Mouse (Mus musculus) liver, adult 2 months (tissue): ENCODE results near the gene 4921507P07Rik. TPM values are rescaled to one million over a fixed set of nuclear protein-coding genes. Genes with fewer than 3 reads are reported as not detected.

ENCODE experiments used
- DNase-seq: peaks from one replicate; pipeline ENCODE4 v3.0.0-alpha.2; 2011; ENCODE audit warnings: low read depth, low spot score; ENCODE audit errors: extremely low read depth
- H3K27ac ChIP-seq: fragments of 200-500 bp; replicated peaks from 2 replicates; pipeline ENCODE4 v1.5.1; 2012; ENCODE audit warnings: low read depth, mild to moderate bottlenecking, control low read depth, inconsistent platforms, low read length; ENCODE audit not compliant: insufficient read depth
- H3K27me3 ChIP-seq: fragments of 200-500 bp; 2 replicates; pipeline ENCODE4 v1.6.1; 2012; ENCODE audit warnings: mild to moderate bottlenecking, moderate library complexity, low read length, inconsistent platforms; ENCODE audit not compliant: control insufficient read depth, insufficient read depth
- H3K36me3 ChIP-seq: fragments of 200-500 bp; 2 replicates; pipeline ENCODE4 v1.6.1; 2012; ENCODE audit warnings: low read length, inconsistent platforms; ENCODE audit not compliant: control insufficient read depth, insufficient read depth
- H3K4me1 ChIP-seq: fragments of 200-500 bp; 2 replicates; pipeline ENCODE4 v1.6.1; 2011; ENCODE audit warnings: low read length; ENCODE audit not compliant: control insufficient read depth, insufficient read depth
- H3K4me3 ChIP-seq: fragments of 200-500 bp; 2 replicates; pipeline ENCODE4 v1.5.1; 2011; ENCODE audit warnings: low read depth, mild to moderate bottlenecking, control low read depth, low read length, moderate library complexity; ENCODE audit not compliant: insufficient read depth
- H3K79me2 ChIP-seq: fragments of 200-500 bp; 2 replicates; pipeline ENCODE4 v1.6.1; 2012; ENCODE audit warnings: inconsistent platforms, mild to moderate bottlenecking, low read length, moderate library complexity; ENCODE audit not compliant: control insufficient read depth, insufficient read depth
- H3K9ac ChIP-seq: fragments of 200-500 bp; 2 replicates; pipeline ENCODE4 v1.6.1; 2012; ENCODE audit warnings: low read depth, mild to moderate bottlenecking, control low read depth, inconsistent platforms, low read length
- CTCF ChIP-seq: fragments of 200-500 bp; IDR thresholded peaks from 2 replicates; pipeline ENCODE4 v1.5.1; 2011; ENCODE audit warnings: low read depth, low read length, control low read depth
- POLR2A ChIP-seq: fragments of 200-500 bp; IDR thresholded peaks from 2 replicates; pipeline ENCODE4 v1.6.1; 2011; ENCODE audit warnings: low read length, control low read depth; ENCODE audit not compliant: insufficient read depth; ENCODE audit errors: extremely low read depth
- WGBS: fragments of 180-500 bp; shearing (Covaris S2); methylation state at CpG from one replicate; pipeline ENCODE4 v1.1.7; 2018; 5-methylcytosine and 5-hydroxymethylcytosine counted together
- polyA plus RNA-seq: library from polyadenylated mRNA; depleted of rRNA; stranded (reverse); fragments of >200 nt; gene quantifications from 2 replicates; pipeline ENCODE4 v1.2.3, GENCODE M21; 2012; rRNA removed
- total RNA-seq: library from RNA; depleted of rRNA; stranded (reverse); fragments of >200 nt; gene quantifications from 2 replicates; pipeline ENCODE4 v1.2.3, GENCODE M21; 2014; rRNA removed

Gene 4921507P07Rik
- total and polyA plus RNA-seq, 2 experiments = 0.05 TPM; not detected in 1

GRCm38 (mm10) chr6:50526597-50527024 lies 69.8 kb downstream of the 4921507P07Rik start:
- H3K4me3 ChIP-seq = no peak overlapping the region
- H3K9ac ChIP-seq = no peak overlapping the region
- 15% methylated on average over 7 of the region's 7 CpGs for WGBS
- H3K36me3 ChIP-seq = no peaks in the 10 kb centered on the region
- H3K27ac ChIP-seq = no peak overlapping the region
- H3K27me3 ChIP-seq = no peaks in the 10 kb centered on the region
- DNase-seq = peak; percentile 83
- H3K4me1 ChIP-seq = no peaks in the 10 kb centered on the region
- TF ChIP-seq POLR2A (no peak), CTCF (peak; percentile 68)
- no peaks in the 10 kb centered on the region for H3K79me2 ChIP-seq

- Histone ChIP-seq H3K79me2 (no peaks in the 10 kb centered on the region), H3K36me3 (no peaks in the 10 kb centered on the region), H3K4me1 (no peaks in the 10 kb centered on the region), H3K27ac (no peak overlapping the region), H3K27me3 (no peaks in the 10 kb centered on the region), H3K9ac (no peak overlapping the region), H3K4me3 (no peak overlapping the region)
- WGBS = 93% methylated on average over 8 of the region's 8 CpGs
- no peak for DNase-seq
- TF ChIP-seq CTCF (no peak), POLR2A (no peak)
These were observed 70.6 kb downstream of the 4921507P07Rik start for GRCm38 (mm10) chr6:50525846-50526245.

GRCm38 (mm10) chr6:50524261-50524896 lies 72.1 kb downstream of the 4921507P07Rik start:
- no peak overlapping the region for H3K9ac ChIP-seq
- no peaks in the 10 kb centered on the region for H3K36me3 ChIP-seq
- TF ChIP-seq POLR2A (no peak), CTCF (no peak)
- H3K79me2 ChIP-seq = no peaks in the 10 kb centered on the region
- DNase-seq = no peak
- 90% methylated on average over 10 of the region's 10 CpGs for WGBS
- no peaks in the 10 kb centered on the region for H3K4me1 ChIP-seq
- H3K27ac ChIP-seq = no peak overlapping the region
- no peaks in the 10 kb centered on the region for H3K27me3 ChIP-seq
- H3K4me3 ChIP-seq = no peak overlapping the region

Other genes with a start within 250 kb of the 4921507P07Rik start
- gene Osbpl3, start 140.4 kb downstream of the 4921507P07Rik start, total RNA-seq = 0.83 and 1.4 TPM in 2 replicates
- gene Osbpl3, start 140.4 kb downstream of the 4921507P07Rik start, polyA plus RNA-seq = 0.15 and 0.16 TPM in 2 replicates
- 36.2 and 52.9 TPM in 2 replicates for gene Cycs, start 30.1 kb downstream of the 4921507P07Rik start, total RNA-seq
- 2.9 and 3.1 TPM in 2 replicates for gene Cycs, start 30.1 kb downstream of the 4921507P07Rik start, polyA plus RNA-seq
- not detected in 2 replicates for gene Npvf, start 57.8 kb upstream of the 4921507P07Rik start, total RNA-seq
- not detected in 2 replicates for gene Npvf, start 57.8 kb upstream of the 4921507P07Rik start, polyA plus RNA-seq